Mouse (Mus musculus) kidney, adult 2 months (tissue): Measurements from ENCODE around the gene Pparg.

Experiments used
- CTCF ChIP-seq: fragments of 200-500 bp; conservative IDR thresholded peaks from 2 replicates; pipeline ENCODE4 v1.5.1; 2011; ENCODE audit warnings: low read depth, mild to moderate bottlenecking, control low read depth, low read length, moderate library complexity, mixed read lengths; ENCODE audit not compliant: insufficient read depth, insufficient read length
- POLR2A ChIP-seq: fragments of 200-500 bp; IDR thresholded peaks from one replicate; pipeline ENCODE4 v1.6.1; 2011; ENCODE audit warnings: low read depth, low read length, control low read depth

DNA sequence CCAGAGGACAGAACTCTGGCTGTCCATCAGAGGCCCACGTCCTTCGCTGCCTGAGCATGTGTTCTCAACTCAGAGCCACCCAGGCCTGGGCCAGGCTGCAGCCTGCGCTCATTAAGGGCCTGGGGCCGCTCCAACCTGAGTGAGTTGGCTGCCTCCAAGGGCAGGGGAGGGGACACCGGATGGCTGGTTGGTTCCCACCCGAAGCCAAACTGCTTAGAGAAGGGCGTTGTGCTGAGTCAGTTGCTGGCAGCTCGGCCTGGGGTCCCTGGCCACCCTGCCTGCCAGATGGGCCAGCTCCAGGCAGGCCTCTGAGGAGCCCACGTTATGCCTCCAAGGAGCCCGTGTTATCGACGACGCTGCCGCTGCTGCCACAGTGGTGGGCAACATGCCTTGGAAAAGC is 138.8 kb downstream of the Pparg start:
- no peak for TF ChIP-seq CTCF
- TF ChIP-seq POLR2A: no peak
